Mouse (Mus musculus): Measurements from ENCODE around the gene Mrtfb.

DNA sequence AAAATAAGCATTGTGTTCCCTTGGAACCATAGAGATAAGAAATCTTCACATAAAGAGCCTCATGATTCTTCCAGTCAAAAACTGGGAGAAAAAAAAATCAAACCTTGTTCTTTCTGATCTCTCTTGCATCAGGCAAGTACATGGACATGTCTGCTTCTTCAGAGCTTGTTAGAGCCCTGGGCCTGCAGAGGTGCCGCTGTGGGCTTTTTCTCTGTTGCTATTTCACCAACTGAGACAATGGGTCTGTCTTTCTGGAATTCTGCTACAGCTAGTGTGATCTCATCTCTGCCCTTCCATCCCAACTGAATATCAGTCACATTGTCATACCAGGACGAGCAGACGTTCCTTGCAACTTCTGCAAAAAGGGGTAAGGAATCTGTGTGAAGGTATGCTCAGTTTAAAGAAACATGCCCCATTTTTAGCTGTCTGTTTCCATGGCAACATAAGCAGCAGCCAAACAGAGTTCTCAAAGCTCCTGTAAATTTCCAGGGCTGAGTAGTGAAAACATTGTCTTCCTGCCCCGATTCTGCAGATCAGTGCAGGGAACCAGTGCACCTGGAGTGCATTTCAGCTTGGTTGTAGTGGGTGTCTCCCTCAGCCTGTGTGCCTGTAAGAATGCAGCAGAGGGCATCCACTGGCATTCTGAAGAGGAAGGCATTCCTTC lies 110.7 kb downstream of the Mrtfb start:
- TF ChIP-seq CTCF (conservative IDR thresholded peaks at IDR 0.05; ENCODE audit: low read length) (no peak), NANOG (IDR thresholded peaks at IDR 0.05; ENCODE audit: borderline replicate concordance, low read length) (no peak)
